Mouse (Mus musculus) c-Kit-positive CD71-positive TER-119-negative erythroid progenitor cells, embryonic 14.5 days (primary cell): ENCODE data around the gene Lrch1.

Experiments used
- DNase-seq: peaks from one replicate; pipeline ENCODE4 v3.0.0-alpha.2; 2013; ENCODE audit warnings: low read depth

Gene Lrch1

GRCm38 (mm10) chr14:74947376-74948013, at the start of gene Lrch1:
Lrch1 (minus strand) TSS chr14:74947876.
- peak; percentile 68 for DNase-seq

GRCm38 (mm10) chr14:74997041-74997440, 49.4 kb upstream of the Lrch1 start:
- DNase-seq = no peak

- DNase-seq = no peak
Observed at GRCm38 (mm10) chr14:74996556-74996955, 48.9 kb upstream of the Lrch1 start.

GRCm38 (mm10) chr14:74990504-74990903, 42.8 kb upstream of the Lrch1 start:
- DNase-seq = peak; percentile 75

- DNase-seq = no peak
Observed at GRCm38 (mm10) chr14:74989909-74990308, 42.2 kb upstream of the Lrch1 start.

GRCm38 (mm10) chr14:74989322-74989721, 41.6 kb upstream of the Lrch1 start:
- no peak for DNase-seq

GRCm38 (mm10) chr14:74986527-74986926, 38.9 kb upstream of the Lrch1 start:
- no peak for DNase-seq

- DNase-seq = no peak
Observed at GRCm38 (mm10) chr14:74985658-74986057, 38.0 kb upstream of the Lrch1 start.

GRCm38 (mm10) chr14:74984817-74985391, 37.2 kb upstream of the Lrch1 start:
- DNase-seq = no peak

GRCm38 (mm10) chr14:74983079-74983478, 35.4 kb upstream of the Lrch1 start:
- DNase-seq = no peak

GRCm38 (mm10) chr14:74981016-74981415, 33.3 kb upstream of the Lrch1 start:
- no peak for DNase-seq

- DNase-seq = no peak
Observed at GRCm38 (mm10) chr14:74976972-74977371, 29.3 kb upstream of the Lrch1 start.

- no peak for DNase-seq
Observed at GRCm38 (mm10) chr14:74974136-74974651, 26.5 kb upstream of the Lrch1 start.

- DNase-seq = no peak
Observed at GRCm38 (mm10) chr14:74972687-74973086, 25.0 kb upstream of the Lrch1 start.

GRCm38 (mm10) chr14:74972216-74972615, 24.5 kb upstream of the Lrch1 start:
- peak; percentile 60 for DNase-seq

GRCm38 (mm10) chr14:74963402-74963764, 15.7 kb upstream of the Lrch1 start:
- no peak for DNase-seq

- DNase-seq = no peak
Observed at GRCm38 (mm10) chr14:74962713-74963401, 15.2 kb upstream of the Lrch1 start.

- no peak for DNase-seq
Observed at GRCm38 (mm10) chr14:74960568-74960967, 12.9 kb upstream of the Lrch1 start.

GRCm38 (mm10) chr14:74956702-74957101, 9.0 kb upstream of the Lrch1 start:
- DNase-seq = no peak

GRCm38 (mm10) chr14:74956234-74956633, 8.6 kb upstream of the Lrch1 start:
- no peak for DNase-seq

- DNase-seq = peak; percentile 31
Observed at GRCm38 (mm10) chr14:74948426-74949240, 957 bp upstream of the Lrch1 start.

- no peak for DNase-seq
Observed at GRCm38 (mm10) chr14:74948014-74948396, 329 bp upstream of the Lrch1 start.
